Mouse (Mus musculus): ENCODE measurements around the gene Mterf1b. TPM values are rescaled to one million over a fixed set of nuclear protein-coding genes. Genes with fewer than 3 reads are reported as not detected.

The Mterf1b gene
- total and polyA plus RNA-seq, 3 experiments, result 0.49 to 2.3 (median 2.0) TPM

DNA sequence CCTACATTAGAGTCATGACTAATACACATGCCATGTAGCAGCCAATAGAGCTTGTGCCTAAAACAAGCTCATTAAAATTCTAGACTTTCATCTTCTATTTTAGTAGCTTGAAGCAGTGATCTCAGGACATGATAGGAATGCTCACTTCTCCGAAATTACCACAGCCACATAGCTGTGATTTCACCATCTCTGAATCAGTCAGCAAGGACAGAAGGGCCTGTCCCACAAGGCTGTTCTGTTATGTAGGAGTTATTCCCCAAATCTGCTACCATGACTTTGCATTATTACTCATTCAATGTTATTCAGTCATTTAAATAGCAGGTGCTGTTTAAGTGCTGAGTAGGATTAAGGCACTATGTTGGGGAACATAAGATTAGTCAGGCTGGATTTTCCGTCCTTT lies 42.3 kb downstream of the Mterf1b start:
- Histone ChIP-seq H3K36me3 (ENCODE audit: control insufficient read depth, insufficient read depth, low read length) (no peaks in the 10 kb centered on the region), H3K27me3 (ENCODE audit: control insufficient read depth, insufficient read depth, low read length) (no peaks in the 10 kb centered on the region), H3K27ac (no peak overlapping the region), H3K4me3 (no peak overlapping the region), H3K79me2 (replicated peaks; ENCODE audit: control insufficient read depth, insufficient read depth, low read length) (no peaks in the 10 kb centered on the region), H3K9ac (ENCODE audit: low read depth, low read length) (no peak overlapping the region), H3K4me1 (ENCODE audit: control insufficient read depth, insufficient read depth, low read length) (no peaks in the 10 kb centered on the region)
- TF ChIP-seq POLR2A (IDR thresholded peaks at IDR 0.05; ENCODE audit: insufficient read depth, low read depth, low read length) (no peak), CTCF (IDR thresholded peaks at IDR 0.05) (no peak), EP300 (IDR thresholded peaks at IDR 0.05; ENCODE audit: insufficient read depth, low read depth, low read length) (no peak)
- DNase-seq, result no peak
- intact Hi-C loops (cut with DNase I), result no loop called here
- 82% methylated on average over 2 of the region's 2 CpGs for WGBS

DNA sequence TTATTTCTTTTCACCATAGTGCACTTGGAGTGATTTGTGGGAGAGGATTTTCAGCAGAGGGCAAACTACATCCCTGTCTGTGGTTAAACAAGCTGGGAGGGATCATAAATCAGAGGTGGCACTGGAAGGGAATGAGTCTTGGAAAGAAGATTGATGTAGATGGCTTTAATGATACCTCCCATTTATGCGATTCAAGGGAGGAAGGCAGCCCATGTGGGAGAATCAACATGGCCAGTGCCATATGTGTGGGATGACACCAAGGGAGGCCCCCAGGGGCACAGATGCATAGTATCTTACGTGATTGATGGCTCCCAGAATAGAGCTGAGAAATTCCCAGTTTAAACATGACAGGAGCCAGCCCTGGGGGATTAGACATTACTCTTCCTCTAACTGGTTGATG lies 48.0 kb downstream of the Mterf1b start:
- Histone ChIP-seq H3K4me1 (ENCODE audit: control insufficient read depth, insufficient read depth, low read length) (no peaks in the 10 kb centered on the region), H3K27ac (no peak overlapping the region), H3K27me3 (ENCODE audit: control insufficient read depth, insufficient read depth, low read length) (no peaks in the 10 kb centered on the region), H3K36me3 (ENCODE audit: control insufficient read depth, insufficient read depth, low read length) (no peaks in the 10 kb centered on the region), H3K79me2 (replicated peaks; ENCODE audit: control insufficient read depth, insufficient read depth, low read length) (no peaks in the 10 kb centered on the region), H3K9ac (ENCODE audit: low read depth, low read length) (no peak overlapping the region), H3K4me3 (no peak overlapping the region)
- no peak for DNase-seq
- TF ChIP-seq CTCF (IDR thresholded peaks at IDR 0.05), result no peak
- TF ChIP-seq POLR2A (IDR thresholded peaks at IDR 0.05; ENCODE audit: insufficient read depth, low read depth, low read length), result no peak
- TF ChIP-seq EP300 (IDR thresholded peaks at IDR 0.05; ENCODE audit: insufficient read depth, low read depth, low read length), result no peak
- 81% methylated on average over 2 of the region's 2 CpGs for WGBS
- intact Hi-C loops (cut with DNase I), result no loop called here

GRCm38 (mm10) chr5:4245004-4245403 lies 52.8 kb downstream of the Mterf1b start:
- intact Hi-C loops (cut with DNase I), result no loop called here
- no peaks in the 10 kb centered on the region for H3K79me2 ChIP-seq (replicated peaks; ENCODE audit: control insufficient read depth, insufficient read depth, low read length)
- no peaks in the 10 kb centered on the region for H3K36me3 ChIP-seq (ENCODE audit: control insufficient read depth, insufficient read depth, low read length)
- no peaks in the 10 kb centered on the region for H3K27me3 ChIP-seq (ENCODE audit: control insufficient read depth, insufficient read depth, low read length)
- TF ChIP-seq POLR2A (IDR thresholded peaks at IDR 0.05; ENCODE audit: insufficient read depth, low read depth, low read length) (no peak), EP300 (IDR thresholded peaks at IDR 0.05; ENCODE audit: insufficient read depth, low read depth, low read length) (no peak), CTCF (IDR thresholded peaks at IDR 0.05) (no peak)
- H3K27ac ChIP-seq, result no peak overlapping the region
- no peak overlapping the region for H3K9ac ChIP-seq (ENCODE audit: low read depth, low read length)
- H3K4me3 ChIP-seq, result no peak overlapping the region
- no peaks in the 10 kb centered on the region for H3K4me1 ChIP-seq (ENCODE audit: control insufficient read depth, insufficient read depth, low read length)
- 85% methylated on average over 3 of the region's 3 CpGs for WGBS
- no peak for DNase-seq

GRCm38 (mm10) chr5:4246095-4246494 lies 53.9 kb downstream of the Mterf1b start:
- H3K36me3 ChIP-seq (ENCODE audit: control insufficient read depth, insufficient read depth, low read length), result no peaks in the 10 kb centered on the region
- no peak overlapping the region for H3K4me3 ChIP-seq
- intact Hi-C loops (cut with DNase I), result no loop called here
- H3K9ac ChIP-seq (ENCODE audit: low read depth, low read length), result no peak overlapping the region
- H3K27me3 ChIP-seq (ENCODE audit: control insufficient read depth, insufficient read depth, low read length), result no peaks in the 10 kb centered on the region
- no peaks in the 10 kb centered on the region for H3K79me2 ChIP-seq (replicated peaks; ENCODE audit: control insufficient read depth, insufficient read depth, low read length)
- H3K4me1 ChIP-seq (ENCODE audit: control insufficient read depth, insufficient read depth, low read length), result no peaks in the 10 kb centered on the region
- no peak overlapping the region for H3K27ac ChIP-seq
- TF ChIP-seq POLR2A (IDR thresholded peaks at IDR 0.05; ENCODE audit: insufficient read depth, low read depth, low read length) (no peak), EP300 (IDR thresholded peaks at IDR 0.05; ENCODE audit: insufficient read depth, low read depth, low read length) (no peak), CTCF (IDR thresholded peaks at IDR 0.05) (no peak)
- WGBS, result 55% methylated on average over 2 of the region's 2 CpGs
- no peak for DNase-seq

Other genes with a start within 250 kb of the Mterf1b start
- 1 to 10 TPM; 6.2 to 6.4 TPM for gene Cyp51, start 87.6 kb upstream of the Mterf1b start, total RNA-seq (2021)
- 4.6 and 5.4 TPM in 2 replicates for gene Cyp51, start 87.6 kb upstream of the Mterf1b start, polyA plus RNA-seq (2012; rRNA removed)

Measured in heart, adult 2 months (tissue).